Mouse (Mus musculus) cerebellum, adult 8-10 months (tissue): ENCODE results near the gene Lypd5.

Source experiments
- DNase-seq: peaks from one replicate; pipeline ENCODE4 v3.0.0; 2022

Lypd5 gene

GRCm38 (mm10) chr7:24348896-24349295 is at the start of gene Lypd5:
TSS of gene Lypd5 (plus strand) at chr7:24349196.
- DNase-seq, result no peak

GRCm38 (mm10) chr7:24299823-24300481 is 49.0 kb upstream of the Lypd5 start:
- DNase-seq, result peak; percentile 43

- no peak for DNase-seq
Observed at GRCm38 (mm10) chr7:24300771-24301282, 48.2 kb upstream of the Lypd5 start, which contains the start of gene Zfp61. TSS of gene Zfp61 (minus strand) at chr7:24301232.

- DNase-seq, result no peak
Observed at GRCm38 (mm10) chr7:24315726-24316566, 33.0 kb upstream of the Lypd5 start.

GRCm38 (mm10) chr7:24316567-24317092 is 32.4 kb upstream of the Lypd5 start, which contains the start of gene Zfp94:
TSS of gene Zfp94 (minus strand) at chr7:24316666.
- DNase-seq, result peak; percentile 95

- DNase-seq, result no peak
Observed at GRCm38 (mm10) chr7:24318942-24319341, 30.1 kb upstream of the Lypd5 start.

- DNase-seq, result no peak
Observed at GRCm38 (mm10) chr7:24322593-24322992, 26.4 kb upstream of the Lypd5 start.

- no peak for DNase-seq
Observed at GRCm38 (mm10) chr7:24325197-24325596, 23.8 kb upstream of the Lypd5 start.

GRCm38 (mm10) chr7:24325675-24326128 is 23.3 kb upstream of the Lypd5 start:
- DNase-seq, result no peak

GRCm38 (mm10) chr7:24326273-24327135 is 22.5 kb upstream of the Lypd5 start:
- DNase-seq, result no peak

- DNase-seq, result no peak
Observed at GRCm38 (mm10) chr7:24327281-24327975, 21.6 kb upstream of the Lypd5 start.

GRCm38 (mm10) chr7:24333304-24333986 is 15.6 kb upstream of the Lypd5 start, which contains the start of gene Tescl:
TSS of gene Tescl (minus strand) at chr7:24333936.
- DNase-seq, result no peak

GRCm38 (mm10) chr7:24335699-24336309 is 13.2 kb upstream of the Lypd5 start:
- DNase-seq, result peak; percentile 49

- no peak for DNase-seq
Observed at GRCm38 (mm10) chr7:24338241-24338640, 10.8 kb upstream of the Lypd5 start.

GRCm38 (mm10) chr7:24343701-24344272 is 5.2 kb upstream of the Lypd5 start:
- no peak for DNase-seq

GRCm38 (mm10) chr7:24346444-24346843 is 2.6 kb upstream of the Lypd5 start:
- DNase-seq, result no peak

GRCm38 (mm10) chr7:24355646-24356045 is 6.7 kb downstream of the Lypd5 start:
- no peak for DNase-seq

GRCm38 (mm10) chr7:24356081-24356480 is 7.1 kb downstream of the Lypd5 start:
- DNase-seq, result no peak

- no peak for DNase-seq
Observed at GRCm38 (mm10) chr7:24357899-24358298, 8.9 kb downstream of the Lypd5 start.

- DNase-seq, result no peak
Observed at GRCm38 (mm10) chr7:24359269-24359668, 10.3 kb downstream of the Lypd5 start.
